Mouse (Mus musculus): ENCODE measurements at regions not wholly inside any gene's neighbourhood (a gene's known extent, or its start where the extent isn't known, plus 50 kb on each side); places are given as distances from the start of the nearest gene placed in this dataset.

DNA sequence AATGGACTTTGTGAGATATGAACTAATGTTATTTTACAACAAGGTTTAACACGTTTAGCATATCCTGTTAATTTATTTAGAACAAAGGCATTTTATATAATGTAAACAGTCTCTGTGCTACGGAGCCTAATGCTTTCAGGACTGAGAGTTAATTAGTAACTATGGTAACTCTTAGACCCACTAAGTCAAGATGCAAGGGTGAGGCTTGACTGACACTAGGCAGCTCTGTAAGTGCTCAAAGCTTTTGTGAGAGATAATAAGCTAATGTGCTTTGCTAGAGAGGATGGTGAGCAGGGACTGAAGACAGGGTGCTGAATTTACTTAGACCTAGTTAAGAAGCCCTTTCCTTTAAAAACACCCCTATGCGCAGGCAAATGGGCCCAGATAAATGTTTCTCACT lies 253.8 kb upstream of the Nrsn1 start:
- Histone ChIP-seq H3K9me3 (ENCODE audit: control insufficient read depth) (no peaks in the 10 kb centered on the region), H3K4me2 (replicated peaks; ENCODE audit: low read depth) (no peak overlapping the region), H3K4me1 (replicated peaks; ENCODE audit: control insufficient read depth, insufficient read depth, low read length) (no peaks in the 10 kb centered on the region), H3K27me3 (replicated peaks; ENCODE audit: control insufficient read depth, insufficient read depth, low read length) (no peaks in the 10 kb centered on the region), H3K36me3 (ENCODE audit: control insufficient read depth, insufficient read depth) (no peaks in the 10 kb centered on the region), H3K4me3 (ENCODE audit: low read depth, low read length) (no peak overlapping the region), H3K27ac (ENCODE audit: low read depth, low read length) (no peak overlapping the region), H3K9ac (ENCODE audit: low read depth, low read length) (no peak overlapping the region)
- no peak for ATAC-seq
- 24% methylated on average over 3 of the region's 3 CpGs for WGBS
- TF ChIP-seq CTCF (IDR thresholded peaks at IDR 0.05; ENCODE audit: low read depth) = no peak

DNA sequence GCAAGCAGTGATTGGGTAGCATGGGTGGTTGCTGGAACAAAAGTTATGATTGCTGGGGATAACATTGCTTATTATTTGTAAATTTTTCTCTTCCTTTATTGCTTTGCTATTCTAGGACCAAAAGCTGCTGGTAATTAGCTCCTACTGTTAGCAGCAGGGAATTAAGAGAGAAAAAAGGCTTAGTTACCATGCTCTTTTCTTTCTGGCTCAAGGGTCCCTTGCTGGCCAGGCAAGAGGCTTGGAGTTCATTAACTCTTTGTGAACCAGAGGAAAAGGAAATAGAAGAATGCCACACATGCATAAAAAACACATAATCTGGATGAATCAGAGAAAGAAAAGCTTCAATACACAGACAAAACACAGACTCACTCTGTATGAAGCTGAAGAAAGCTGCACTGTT lies 237.1 kb upstream of the Nrsn1 start:
- no peak overlapping the region for H3K4me3 ChIP-seq (ENCODE audit: low read depth, low read length)
- no peaks in the 10 kb centered on the region for H3K27me3 ChIP-seq (replicated peaks; ENCODE audit: control insufficient read depth, insufficient read depth, low read length)
- no peaks in the 10 kb centered on the region for H3K9me3 ChIP-seq (ENCODE audit: control insufficient read depth)
- ATAC-seq = no peak
- no peak overlapping the region for H3K4me2 ChIP-seq (replicated peaks; ENCODE audit: low read depth)
- TF ChIP-seq CTCF (IDR thresholded peaks at IDR 0.05; ENCODE audit: low read depth) = no peak
- no peaks in the 10 kb centered on the region for H3K36me3 ChIP-seq (ENCODE audit: control insufficient read depth, insufficient read depth)
- no peak overlapping the region for H3K27ac ChIP-seq (ENCODE audit: low read depth, low read length)
- H3K4me1 ChIP-seq (replicated peaks; ENCODE audit: control insufficient read depth, insufficient read depth, low read length) = no peaks in the 10 kb centered on the region
- H3K9ac ChIP-seq (ENCODE audit: low read depth, low read length) = no peak overlapping the region

DNA sequence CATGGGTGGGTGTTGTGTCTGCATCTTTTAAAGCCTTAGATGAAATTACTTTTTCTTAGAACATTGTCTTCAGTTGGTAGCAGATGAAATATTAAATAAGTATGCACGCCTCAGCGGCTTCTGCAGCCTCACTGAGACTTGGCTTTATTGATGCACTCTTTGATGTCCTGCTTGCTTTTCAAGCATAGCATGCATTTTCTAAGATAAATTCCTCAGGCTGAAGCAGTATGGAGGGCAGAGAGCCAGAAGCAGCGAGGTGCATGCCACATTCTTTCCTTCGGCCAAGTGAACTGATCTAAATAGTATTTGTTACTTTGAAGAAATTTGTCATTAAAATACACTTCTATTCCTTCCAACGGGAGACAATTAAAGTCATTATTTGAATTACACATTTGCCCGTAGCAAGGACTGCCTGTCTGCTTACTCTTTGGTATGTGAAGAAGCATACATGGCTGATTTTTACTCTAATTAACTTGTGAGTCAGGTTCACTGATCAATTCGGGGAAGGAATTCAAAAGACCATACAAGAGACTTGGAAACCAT lies 224.3 kb upstream of the Nrsn1 start:
- Histone ChIP-seq H3K36me3 (ENCODE audit: control insufficient read depth, insufficient read depth) (no peaks in the 10 kb centered on the region), H3K27me3 (replicated peaks; ENCODE audit: control insufficient read depth, insufficient read depth, low read length) (no peaks in the 10 kb centered on the region), H3K4me3 (ENCODE audit: low read depth, low read length) (no peak overlapping the region), H3K9me3 (ENCODE audit: control insufficient read depth) (no peaks in the 10 kb centered on the region), H3K4me1 (replicated peaks; ENCODE audit: control insufficient read depth, insufficient read depth, low read length) (no peaks in the 10 kb centered on the region), H3K4me2 (replicated peaks; ENCODE audit: low read depth) (no peak overlapping the region), H3K9ac (ENCODE audit: low read depth, low read length) (no peak overlapping the region), H3K27ac (ENCODE audit: low read depth, low read length) (no peak overlapping the region)
- WGBS = 74% methylated on average over 7 of the region's 7 CpGs
- ATAC-seq = no peak
- TF ChIP-seq CTCF (IDR thresholded peaks at IDR 0.05; ENCODE audit: low read depth) = no peak

DNA sequence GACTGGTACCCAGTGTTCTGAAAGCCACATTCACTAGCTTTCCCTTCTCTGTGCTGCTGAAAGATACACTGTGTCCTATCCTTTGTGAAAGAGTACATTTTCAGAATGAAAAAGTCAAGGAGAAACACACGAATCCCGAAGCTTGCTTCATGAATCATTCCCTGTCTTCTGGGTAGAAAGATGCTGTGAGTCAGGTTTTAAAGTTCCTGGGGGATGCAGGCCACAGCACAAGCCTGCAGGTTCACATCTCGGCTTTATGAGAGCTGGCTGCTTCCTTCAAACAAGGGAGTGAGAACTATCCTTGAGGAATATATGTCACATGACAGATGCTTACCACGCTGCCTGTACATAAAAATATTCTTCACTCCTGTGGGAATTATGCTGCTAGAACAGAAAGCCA lies 219.7 kb upstream of the Nrsn1 start:
- Histone ChIP-seq H3K4me2 (replicated peaks; ENCODE audit: low read depth) (no peak overlapping the region), H3K36me3 (ENCODE audit: control insufficient read depth, insufficient read depth) (no peaks in the 10 kb centered on the region), H3K4me1 (replicated peaks; ENCODE audit: control insufficient read depth, insufficient read depth, low read length) (no peaks in the 10 kb centered on the region), H3K27ac (ENCODE audit: low read depth, low read length) (no peak overlapping the region), H3K27me3 (replicated peaks; ENCODE audit: control insufficient read depth, insufficient read depth, low read length) (no peaks in the 10 kb centered on the region), H3K9me3 (ENCODE audit: control insufficient read depth) (no peaks in the 10 kb centered on the region), H3K4me3 (ENCODE audit: low read depth, low read length) (no peak overlapping the region), H3K9ac (ENCODE audit: low read depth, low read length) (no peak overlapping the region)
- no peak for TF ChIP-seq CTCF (IDR thresholded peaks at IDR 0.05; ENCODE audit: low read depth)
- WGBS = 68% methylated on average over 4 of the region's 4 CpGs
- no peak for ATAC-seq

DNA sequence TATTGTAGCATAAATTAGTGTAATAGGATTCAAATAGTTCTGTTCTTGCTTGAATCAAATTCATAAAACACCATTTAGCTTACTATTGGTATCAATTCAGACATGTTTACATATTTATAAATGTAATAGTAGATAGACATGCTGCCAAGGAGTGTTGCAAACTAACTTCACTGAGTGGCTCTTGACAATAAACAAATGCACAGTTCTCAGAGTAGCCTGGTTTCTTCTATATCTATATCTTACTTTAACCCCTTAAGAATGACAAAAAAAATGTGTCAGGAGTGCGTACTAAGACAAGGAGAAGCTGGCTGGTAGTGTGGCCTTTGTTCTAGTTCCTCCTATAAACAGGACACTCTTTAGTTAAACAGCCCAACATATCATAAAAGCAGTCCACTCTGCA lies 213.0 kb upstream of the Nrsn1 start:
- Histone ChIP-seq H3K36me3 (ENCODE audit: control insufficient read depth, insufficient read depth) (no peaks in the 10 kb centered on the region), H3K9ac (ENCODE audit: low read depth, low read length) (no peak overlapping the region), H3K4me3 (ENCODE audit: low read depth, low read length) (no peak overlapping the region), H3K4me2 (replicated peaks; ENCODE audit: low read depth) (no peak overlapping the region), H3K27me3 (replicated peaks; ENCODE audit: control insufficient read depth, insufficient read depth, low read length) (no peaks in the 10 kb centered on the region), H3K9me3 (ENCODE audit: control insufficient read depth) (no peaks in the 10 kb centered on the region), H3K4me1 (replicated peaks; ENCODE audit: control insufficient read depth, insufficient read depth, low read length) (no peaks in the 10 kb centered on the region), H3K27ac (ENCODE audit: low read depth, low read length) (no peak overlapping the region)
- 68% methylated on average over 1 of the region's 1 CpGs for WGBS
- no peak for TF ChIP-seq CTCF (IDR thresholded peaks at IDR 0.05; ENCODE audit: low read depth)
- no peak for ATAC-seq

DNA sequence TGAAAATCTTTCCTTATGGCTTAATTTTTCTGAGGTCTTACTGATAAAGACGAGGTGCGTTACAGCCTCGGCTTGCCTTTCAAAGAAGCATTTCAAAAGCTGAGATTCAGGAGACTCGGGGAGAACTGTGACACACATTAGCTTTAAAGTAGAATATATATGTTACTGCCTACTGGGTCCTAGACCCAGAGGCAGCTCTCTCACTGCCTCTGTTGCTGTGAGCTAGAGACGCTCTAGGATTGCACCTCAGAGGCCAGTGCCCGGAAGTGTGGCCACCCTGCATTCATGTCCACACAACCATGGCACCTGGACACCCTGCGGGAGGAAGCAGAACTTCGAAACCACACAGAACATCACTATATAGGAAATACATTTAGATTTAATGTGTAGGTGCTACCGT lies 181.6 kb upstream of the Nrsn1 start:
- Histone ChIP-seq H3K9ac (ENCODE audit: low read depth, low read length) (no peak overlapping the region; the same call in 1 of the 2 replicates), H3K4me2 (replicated peaks; ENCODE audit: low read depth) (no peak overlapping the region), H3K36me3 (ENCODE audit: control insufficient read depth, insufficient read depth) (no peaks in the 10 kb centered on the region), H3K4me3 (ENCODE audit: low read depth, low read length) (no peak overlapping the region), H3K4me1 (replicated peaks; ENCODE audit: control insufficient read depth, insufficient read depth, low read length) (no peaks in the 10 kb centered on the region), H3K9me3 (ENCODE audit: control insufficient read depth) (no peaks in the 10 kb centered on the region), H3K27me3 (replicated peaks; ENCODE audit: control insufficient read depth, insufficient read depth, low read length) (no peaks in the 10 kb centered on the region), H3K27ac (ENCODE audit: low read depth, low read length) (no peak overlapping the region)
- ATAC-seq = no peak
- WGBS = 75% methylated on average over 9 of the region's 9 CpGs
- no peak for TF ChIP-seq CTCF (IDR thresholded peaks at IDR 0.05; ENCODE audit: low read depth)

DNA sequence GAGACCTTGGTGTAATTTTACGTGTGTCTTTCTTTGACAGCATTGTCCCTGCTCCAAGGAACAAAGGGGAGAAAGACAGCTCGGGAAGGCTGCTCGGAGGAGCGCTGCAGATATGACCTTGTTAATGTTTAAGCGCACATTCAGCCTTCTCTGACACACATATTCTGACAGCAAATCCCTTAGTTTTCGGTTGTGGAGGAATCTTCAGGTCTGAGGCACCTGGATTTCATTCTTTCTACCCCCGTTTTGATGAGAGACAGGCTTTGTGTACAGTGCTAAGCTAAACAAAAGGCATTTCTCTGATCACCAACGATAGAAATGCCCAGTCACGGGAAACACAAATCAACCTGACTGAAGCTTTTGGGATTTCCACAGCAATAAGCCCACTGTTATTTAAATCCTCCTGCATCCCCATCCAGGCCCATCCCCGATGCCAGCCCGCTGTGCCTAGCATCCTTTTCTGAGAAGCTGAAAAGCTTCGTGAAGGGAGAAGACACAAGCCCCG lies 181.1 kb upstream of the Nrsn1 start:
- no peaks in the 10 kb centered on the region for H3K27me3 ChIP-seq (replicated peaks; ENCODE audit: control insufficient read depth, insufficient read depth, low read length)
- H3K27ac ChIP-seq (ENCODE audit: low read depth, low read length) = no peak overlapping the region
- no peaks in the 10 kb centered on the region for H3K9me3 ChIP-seq (ENCODE audit: control insufficient read depth)
- H3K9ac ChIP-seq (ENCODE audit: low read depth, low read length) = no peak overlapping the region; the same call in 1 of the 2 replicates
- H3K4me1 ChIP-seq (replicated peaks; ENCODE audit: control insufficient read depth, insufficient read depth, low read length) = no peaks in the 10 kb centered on the region
- WGBS = 33% methylated on average over 13 of the region's 13 CpGs
- no peak for TF ChIP-seq CTCF (IDR thresholded peaks at IDR 0.05; ENCODE audit: low read depth)
- no peak overlapping the region for H3K4me2 ChIP-seq (replicated peaks; ENCODE audit: low read depth)
- no peaks in the 10 kb centered on the region for H3K36me3 ChIP-seq (ENCODE audit: control insufficient read depth, insufficient read depth)
- no peak overlapping the region for H3K4me3 ChIP-seq (ENCODE audit: low read depth, low read length)
- no peak for ATAC-seq
